Mouse (Mus musculus) naive thymus-derived CD4-positive, alpha-beta T cell, adult 2 months (primary cell): ENCODE data around the gene Cnga4.
"Not testable (repeated sequence)": the region's sequence is repeated elsewhere in the genome, so short reads cannot be mapped to it uniquely, and the experiment has no call there.

ENCODE experiments used
- DNase-seq: peaks from one replicate; pipeline ENCODE4 v3.0.0-alpha.2; 2011; ENCODE audit warnings: low read depth

Gene Cnga4

GRCm38 (mm10) chr7:105404268-105404667, at the start of gene Cnga4:
Gene Cnga4, plus strand, starts transcription at chr7:105404568.
- DNase-seq: no peak

- not testable (repeated sequence) for DNase-seq
Observed at GRCm38 (mm10) chr7:105356064-105356463, 48.3 kb upstream of the Cnga4 start.

GRCm38 (mm10) chr7:105356487-105356886, 47.9 kb upstream of the Cnga4 start:
- DNase-seq: not testable (repeated sequence)

- DNase-seq: no peak
Observed at GRCm38 (mm10) chr7:105361713-105362112, 42.7 kb upstream of the Cnga4 start.

GRCm38 (mm10) chr7:105367268-105367667, 37.1 kb upstream of the Cnga4 start:
- DNase-seq: no peak

- DNase-seq: no peak
Observed at GRCm38 (mm10) chr7:105367930-105368329, 36.4 kb upstream of the Cnga4 start, which contains the start of gene Olfr692. Gene Olfr692, plus strand, starts transcription at chr7:105368230.

- DNase-seq: no peak
Observed at GRCm38 (mm10) chr7:105368521-105368920, 35.8 kb upstream of the Cnga4 start.

GRCm38 (mm10) chr7:105372912-105373311, 31.5 kb upstream of the Cnga4 start:
- DNase-seq: no peak

GRCm38 (mm10) chr7:105373509-105373908, 30.9 kb upstream of the Cnga4 start:
- no peak for DNase-seq

GRCm38 (mm10) chr7:105373976-105374375, 30.4 kb upstream of the Cnga4 start:
- DNase-seq: no peak

- no peak for DNase-seq
Observed at GRCm38 (mm10) chr7:105374866-105375265, 29.5 kb upstream of the Cnga4 start, which contains the start of gene Gm5901. Gene Gm5901, plus strand, starts transcription at chr7:105375038.

- DNase-seq: no peak
Observed at GRCm38 (mm10) chr7:105380329-105380728, 24.0 kb upstream of the Cnga4 start.

GRCm38 (mm10) chr7:105387696-105388095, 16.7 kb upstream of the Cnga4 start:
- no peak for DNase-seq

- DNase-seq: no peak
Observed at GRCm38 (mm10) chr7:105390236-105390635, 14.1 kb upstream of the Cnga4 start.

GRCm38 (mm10) chr7:105394606-105395005, 9.8 kb upstream of the Cnga4 start:
- DNase-seq: no peak

GRCm38 (mm10) chr7:105395131-105395820, 9.1 kb upstream of the Cnga4 start:
- DNase-seq: peak; percentile 52

- DNase-seq: peak; percentile 8
Observed at GRCm38 (mm10) chr7:105396126-105396525, 8.2 kb upstream of the Cnga4 start.

GRCm38 (mm10) chr7:105399058-105399934, 5.1 kb upstream of the Cnga4 start:
- peak; percentile 49 for DNase-seq

- peak; percentile 98 for DNase-seq
Observed at GRCm38 (mm10) chr7:105399935-105400624, 4.3 kb upstream of the Cnga4 start, which contains the start of gene Fam160a2. Gene Fam160a2, minus strand, starts transcription at chr7:105400054.

- DNase-seq: no peak
Observed at GRCm38 (mm10) chr7:105406322-105406721, 2.0 kb downstream of the Cnga4 start.

GRCm38 (mm10) chr7:105411874-105412632, 7.7 kb downstream of the Cnga4 start:
- peak; percentile 79 for DNase-seq
